Mouse (Mus musculus): Measurements from ENCODE around the gene Dtd1. TPM values are rescaled to one million over a fixed set of nuclear protein-coding genes. Genes with fewer than 3 reads are reported as not detected.
"Not testable (repeated sequence)": the region's sequence is repeated elsewhere in the genome, so short reads cannot be mapped to it uniquely, and the experiment has no call there.

The Dtd1 gene
- 63.4 and 67.8 TPM in 2 replicates for polyA plus RNA-seq (2015; fragmentation: Nextera tagmentation; extraction: Ambion mirVana)

GRCm38 (mm10) chr2:144599831-144600687 is at the start of gene Dtd1:
Gene Dtd1, plus strand, starts transcription at chr2:144599897.
- Histone ChIP-seq H3K27ac (replicated peaks) (peak within 1 kb of the TSS; percentile 86), H3K9me3 (no peaks in the 10 kb centered on the region), H3K4me3 (peak within 1 kb of the TSS; percentile 69), H3K27me3 (no peaks in the 10 kb centered on the region), H3K4me2 (replicated peaks) (peak within 1 kb of the TSS; percentile 72), H3K36me3 (peaks cover 4% of the 10 kb centered on the region; the same call in 1 of the 2 replicates), H3K9ac (replicated peaks) (peak within 1 kb of the TSS; percentile 72), H3K4me1 (peaks cover 12% of the 10 kb centered on the region)
- under 1% methylated on average over 50 of the region's 50 CpGs for WGBS
- ATAC-seq (replicated peaks), result peak; percentile 92

- Histone ChIP-seq H3K4me2 (replicated peaks) (peak within 1 kb of the TSS; percentile 48), H3K9me3 (no peaks in the 10 kb centered on the region), H3K4me1 (peaks cover 21% of the 10 kb centered on the region), H3K36me3 (peaks cover 14% of the 10 kb centered on the region; the same call in 1 of the 2 replicates), H3K27me3 (no peaks in the 10 kb centered on the region), H3K4me3 (peak within 1 kb of the TSS; percentile 69), H3K9ac (replicated peaks) (peak within 1 kb of the TSS; percentile 78), H3K27ac (replicated peaks) (peak within 1 kb of the TSS; percentile 74)
- ATAC-seq (replicated peaks), result peak; percentile 98
- WGBS, result under 1% methylated on average over 17 of the region's 17 CpGs
Measured at GRCm38 (mm10) chr2:144550529-144550928, 49.2 kb upstream of the Dtd1 start, which contains the start of gene Rbbp9. Gene Rbbp9, minus strand, starts transcription at chr2:144550869.

GRCm38 (mm10) chr2:144553905-144554304 is 45.8 kb upstream of the Dtd1 start:
- WGBS, result 91% methylated on average over 3 of the region's 3 CpGs

GRCm38 (mm10) chr2:144555286-144555819 is 44.3 kb upstream of the Dtd1 start:
- Histone ChIP-seq H3K4me3 (peak overlapping the region; percentile 79), H3K4me2 (replicated peaks) (peak overlapping the region; percentile 80), H3K9me3 (no peaks in the 10 kb centered on the region), H3K4me1 (peaks cover 19% of the 10 kb centered on the region), H3K9ac (replicated peaks) (peak overlapping the region; percentile 54), H3K36me3 (peaks cover 8% of the 10 kb centered on the region), H3K27ac (replicated peaks) (peak overlapping the region; percentile 84), H3K27me3 (no peaks in the 10 kb centered on the region)
- WGBS, result 2% methylated on average over 14 of the region's 14 CpGs
- no peak for ATAC-seq (replicated peaks)

More at GRCm38 (mm10) chr2:144553905-144554304, 45.8 kb upstream of the Dtd1 start:
- Histone ChIP-seq H3K9ac (replicated peaks) (no peak overlapping the region), H3K27me3 (no peaks in the 10 kb centered on the region), H3K4me3 (no peak overlapping the region), H3K4me2 (replicated peaks) (no peak overlapping the region), H3K36me3 (no peaks in the 10 kb centered on the region), H3K4me1 (peaks cover 32% of the 10 kb centered on the region), H3K9me3 (no peaks in the 10 kb centered on the region), H3K27ac (replicated peaks) (no peak overlapping the region)
- no peak for ATAC-seq (replicated peaks)

DNA sequence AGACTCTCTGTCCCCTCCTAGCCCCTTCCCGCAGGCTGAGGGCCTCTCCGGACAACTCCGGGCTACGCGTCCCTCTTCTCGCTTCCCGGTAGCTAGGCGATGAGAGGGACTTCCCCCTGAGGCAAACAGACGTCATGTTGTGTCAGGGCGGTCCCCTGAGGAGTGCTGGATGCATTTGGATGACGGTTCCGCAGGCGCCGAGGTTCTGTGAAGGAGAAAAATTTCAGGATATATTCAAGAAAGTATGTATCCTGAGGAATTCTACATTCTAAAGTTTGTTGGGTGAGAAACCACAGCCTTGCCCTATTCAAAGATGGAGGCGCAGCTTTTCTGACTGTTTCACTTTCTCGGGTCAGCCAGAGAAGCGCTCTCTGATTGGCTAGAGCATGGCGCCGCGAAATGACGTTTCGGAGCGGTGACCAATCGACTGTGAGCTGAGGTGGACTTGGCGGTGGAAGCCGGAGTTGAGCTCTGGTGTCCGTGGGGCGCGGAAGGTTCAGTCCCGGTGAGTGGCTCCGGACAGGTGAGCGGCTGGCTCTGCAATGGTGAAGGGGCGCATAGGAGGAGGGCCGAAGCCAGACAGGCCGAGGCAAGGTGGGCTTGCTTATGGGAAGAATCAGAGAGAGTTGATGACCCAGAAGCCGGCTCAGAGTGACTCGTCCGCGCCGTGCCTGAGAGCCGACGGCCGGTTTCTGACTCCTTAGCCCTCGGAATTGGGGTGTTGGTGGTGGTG is 43.7 kb upstream of the Dtd1 start, which contains the start of gene Sec23b:
Gene Sec23b, plus strand, starts transcription at position 410 of the 733 bp plus-strand sequence.
- no peaks in the 10 kb centered on the region for H3K9me3 ChIP-seq
- peak; percentile 98 for ATAC-seq (replicated peaks)
- peak within 1 kb of the TSS; percentile 71 for H3K9ac ChIP-seq (replicated peaks)
- H3K4me3 ChIP-seq, result peak within 1 kb of the TSS; percentile 79
- H3K4me2 ChIP-seq (replicated peaks), result peak within 1 kb of the TSS; percentile 80
- H3K4me1 ChIP-seq, result peaks cover 19% of the 10 kb centered on the region
- WGBS, result under 1% methylated on average over 44 of the region's 44 CpGs
- no peaks in the 10 kb centered on the region for H3K27me3 ChIP-seq
- H3K27ac ChIP-seq (replicated peaks), result peak within 1 kb of the TSS; percentile 84
- H3K36me3 ChIP-seq, result peaks cover 8% of the 10 kb centered on the region

GRCm38 (mm10) chr2:144588723-144589122 is 11.0 kb upstream of the Dtd1 start:
- Histone ChIP-seq H3K27me3 (no peaks in the 10 kb centered on the region), H3K4me2 (replicated peaks) (no peak overlapping the region), H3K9ac (replicated peaks) (no peak overlapping the region), H3K9me3 (no peaks in the 10 kb centered on the region), H3K27ac (replicated peaks) (no peak overlapping the region), H3K36me3 (peaks cover 52% of the 10 kb centered on the region), H3K4me1 (peaks cover 3% of the 10 kb centered on the region), H3K4me3 (no peak overlapping the region)
- 84% methylated on average over 4 of the region's 4 CpGs for WGBS
- ATAC-seq (replicated peaks), result no peak

DNA sequence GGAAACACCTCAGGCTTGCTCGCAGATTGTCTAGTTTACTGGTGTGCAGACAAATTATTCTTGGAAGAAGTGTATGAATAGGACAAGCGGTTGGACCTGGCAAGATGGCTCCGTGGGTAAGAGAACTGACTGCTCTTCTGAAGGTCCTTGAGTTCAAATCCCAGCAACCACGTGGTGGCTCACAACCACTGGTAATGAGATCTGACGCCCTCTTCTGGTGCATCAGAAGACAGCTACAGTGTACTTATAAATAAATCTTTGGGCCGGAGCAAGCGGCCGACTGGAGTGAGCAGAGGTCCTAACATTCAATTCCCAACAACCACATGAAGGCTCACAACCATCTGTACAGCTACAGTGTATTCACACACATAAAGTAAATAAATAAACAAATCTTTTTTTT is 6.7 kb upstream of the Dtd1 start:
- H3K4me3 ChIP-seq; H3K27ac ChIP-seq (replicated peaks); H3K4me1 ChIP-seq; ATAC-seq (replicated peaks); H3K9me3 ChIP-seq; H3K4me2 ChIP-seq (replicated peaks); H3K9ac ChIP-seq (replicated peaks); H3K27me3 ChIP-seq: not testable (repeated sequence)
- H3K36me3 ChIP-seq, result peaks cover 16% of the 10 kb centered on the region
- 67% methylated on average over 8 of the region's 8 CpGs for WGBS

- Histone ChIP-seq H3K27ac (replicated peaks) (no peak within 1 kb of the TSS), H3K4me1 (peaks cover 9% of the 10 kb centered on the region), H3K9me3 (no peaks in the 10 kb centered on the region), H3K9ac (replicated peaks) (peak within 1 kb of the TSS; percentile 61), H3K4me2 (replicated peaks) (peak within 1 kb of the TSS; percentile 53), H3K36me3 (peaks cover 7% of the 10 kb centered on the region; the same call in 1 of the 2 replicates), H3K27me3 (no peaks in the 10 kb centered on the region), H3K4me3 (peak within 1 kb of the TSS; percentile 65)
- 2% methylated on average over 31 of the region's 31 CpGs for WGBS
- peak; percentile 98 for ATAC-seq (replicated peaks)
Measured at GRCm38 (mm10) chr2:144593951-144594651, 5.6 kb upstream of the Dtd1 start, which contains the start of gene Smim26. Gene Smim26, plus strand, starts transcription at chr2:144594054.

GRCm38 (mm10) chr2:144598006-144598405 is 1.7 kb upstream of the Dtd1 start:
- Histone ChIP-seq H3K27me3 (no peaks in the 10 kb centered on the region), H3K27ac (replicated peaks) (no peak overlapping the region), H3K4me2 (replicated peaks) (no peak overlapping the region), H3K9ac (replicated peaks) (no peak overlapping the region), H3K36me3 (peaks cover 4% of the 10 kb centered on the region; the same call in 1 of the 2 replicates), H3K9me3 (no peaks in the 10 kb centered on the region), H3K4me1 (peaks cover 21% of the 10 kb centered on the region), H3K4me3 (no peak overlapping the region)
- 69% methylated on average over 2 of the region's 2 CpGs for WGBS
- no peak for ATAC-seq (replicated peaks)

- ATAC-seq (replicated peaks), result no peak
- no peak overlapping the region for H3K4me3 ChIP-seq
- no peak overlapping the region for H3K27ac ChIP-seq (replicated peaks)
- no peak overlapping the region for H3K4me2 ChIP-seq (replicated peaks)
- 94% methylated on average over 1 of the region's 1 CpGs for WGBS
- H3K9me3 ChIP-seq, result no peaks in the 10 kb centered on the region
- peaks cover 12% of the 10 kb centered on the region for H3K4me1 ChIP-seq
- no peaks in the 10 kb centered on the region for H3K27me3 ChIP-seq
- peaks cover 3% of the 10 kb centered on the region; the same call in 1 of the 2 replicates for H3K36me3 ChIP-seq
- no peak overlapping the region for H3K9ac ChIP-seq (replicated peaks)
Measured at GRCm38 (mm10) chr2:144601576-144601975, 1.9 kb downstream of the Dtd1 start.

- no peak for ATAC-seq (replicated peaks)
- H3K27me3 ChIP-seq, result no peaks in the 10 kb centered on the region
- no peak overlapping the region for H3K27ac ChIP-seq (replicated peaks)
Measured at GRCm38 (mm10) chr2:144613956-144614355, 14.3 kb downstream of the Dtd1 start.

More at GRCm38 (mm10) chr2:144613956-144614355, 14.3 kb downstream of the Dtd1 start:
- H3K9me3 ChIP-seq, result 0 out of 2 replicates have a peak, but pooled peaks cover 3% of the 10 kb centered on the region
- no peak overlapping the region for H3K9ac ChIP-seq (replicated peaks)
- H3K4me3 ChIP-seq, result no peak overlapping the region
- H3K4me2 ChIP-seq (replicated peaks), result no peak overlapping the region
- no peaks in the 10 kb centered on the region for H3K4me1 ChIP-seq
- 96% methylated on average over 6 of the region's 6 CpGs for whole genome bisulfite sequencing
- no peaks in the 10 kb centered on the region for H3K36me3 ChIP-seq

All from forebrain, embryonic 15.5 days (tissue).